Mouse (Mus musculus) stomach, embryonic 15.5 days (tissue): ENCODE data around the gene Bace2. TPM values are rescaled to one million over a fixed set of nuclear protein-coding genes. Genes with fewer than 3 reads are reported as not detected.

Source experiments
- ATAC-seq: fragments of 200-750 bp; cut with Nextera tagmentation; 2 replicates; pipeline ENCODE4 v1.8.0; 2017; ENCODE audit warnings: low read depth, moderate number of reproducible peaks, moderate TSS enrichment; ENCODE audit not compliant: insufficient read depth, low FRiP score
- H3K27ac ChIP-seq: fragments of 300-500 bp; sonication (generic); 2 replicates; pipeline ENCODE4 v1.5.1; 2015; ENCODE audit warnings: mild to moderate bottlenecking, inconsistent platforms
- H3K27me3 ChIP-seq: fragments of 300-500 bp; sonication (generic); replicated peaks from 2 replicates; pipeline ENCODE4 v1.6.1; 2015; ENCODE audit warnings: inconsistent platforms
- H3K36me3 ChIP-seq: fragments of 300-500 bp; sonication (generic); 2 replicates; pipeline ENCODE4 v1.6.1; 2015; ENCODE audit warnings: inconsistent platforms
- H3K4me1 ChIP-seq: fragments of 300-500 bp; sonication (generic); 2 replicates; pipeline ENCODE4 v1.6.1; 2015; ENCODE audit warnings: inconsistent platforms
- H3K4me2 ChIP-seq: fragments of 300-500 bp; sonication (generic); 2 replicates; pipeline ENCODE4 v1.6.1; 2015; ENCODE audit warnings: mild to moderate bottlenecking, inconsistent platforms
- H3K4me3 ChIP-seq: fragments of 300-500 bp; sonication (generic); replicated peaks from 2 replicates; pipeline ENCODE4 v1.5.1; 2015; ENCODE audit warnings: inconsistent platforms
- H3K9ac ChIP-seq: fragments of 300-500 bp; sonication (generic); 2 replicates; pipeline ENCODE4 v1.6.1; 2015; ENCODE audit warnings: inconsistent platforms
- H3K9me3 ChIP-seq: fragments of 300-500 bp; sonication (generic); 2 replicates; pipeline ENCODE4 v1.6.1; 2016; ENCODE audit warnings: inconsistent platforms
- WGBS: fragments of 180-500 bp; shearing (Covaris S2); methylation state at CpG from one replicate; pipeline ENCODE4 v1.1.7; 2015; 5-methylcytosine and 5-hydroxymethylcytosine counted together
- polyA plus RNA-seq: library from polyadenylated mRNA; unstranded; fragments of >200 nt; fragmentation: Nextera tagmentation; extraction: Ambion mirVana; gene quantifications from 2 replicates; pipeline ENCODE4 v1.2.1, GENCODE M21; 2015

Bace2 gene
- 74.5 and 81.4 TPM in 2 replicates for polyA plus RNA-seq

DNA sequence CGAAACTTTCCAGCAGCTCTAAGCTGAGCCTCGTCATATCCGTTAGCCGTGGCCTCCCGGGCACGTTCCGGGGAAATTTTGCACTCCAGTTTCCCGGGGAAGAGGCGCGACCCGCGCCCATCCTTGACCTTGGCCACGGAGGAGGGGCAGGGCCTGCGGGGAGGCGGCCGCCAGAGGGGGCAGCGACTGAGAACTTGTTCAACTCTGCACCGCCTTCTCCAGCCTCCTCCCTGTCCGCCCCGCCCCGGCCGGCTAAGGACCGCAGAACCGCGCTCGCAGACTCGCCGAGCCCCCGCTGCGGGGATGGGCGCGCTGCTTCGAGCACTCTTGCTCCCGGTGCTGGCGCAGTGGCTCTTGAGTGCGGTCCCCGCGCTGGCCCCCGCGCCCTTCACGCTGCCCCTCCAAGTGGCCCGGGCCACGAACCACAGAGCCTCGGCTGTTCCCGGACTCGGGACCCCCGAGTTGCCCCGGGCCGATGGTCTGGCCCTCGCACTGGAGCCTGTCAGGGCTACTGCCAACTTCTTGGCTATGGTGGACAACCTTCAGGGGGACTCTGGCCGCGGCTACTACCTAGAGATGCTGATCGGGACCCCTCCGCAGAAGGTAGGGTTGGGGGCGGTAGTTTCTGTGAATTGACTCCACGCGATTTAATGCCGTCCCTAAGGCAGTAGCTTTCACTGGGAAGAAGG is at the start of gene Bace2:
Bace2 (plus strand) TSS at position 244 of the 689 bp plus-strand sequence.
- Histone ChIP-seq H3K36me3 (no peaks in the 10 kb centered on the region), H3K27ac (peak within 1 kb of the TSS; percentile 51), H3K9me3 (no peaks in the 10 kb centered on the region), H3K9ac (peak within 1 kb of the TSS; percentile 43; the same call in 1 of the 2 replicates), H3K4me1 (0 out of 2 replicates have a peak, but pooled peaks cover 7% of the 10 kb centered on the region), H3K27me3 (no peaks in the 10 kb centered on the region), H3K4me2 (peak within 1 kb of the TSS; percentile 99), H3K4me3 (peak within 1 kb of the TSS; percentile 61)
- peak; percentile 85 for ATAC-seq
- WGBS, result under 1% methylated on average over 58 of the region's 58 CpGs

DNA sequence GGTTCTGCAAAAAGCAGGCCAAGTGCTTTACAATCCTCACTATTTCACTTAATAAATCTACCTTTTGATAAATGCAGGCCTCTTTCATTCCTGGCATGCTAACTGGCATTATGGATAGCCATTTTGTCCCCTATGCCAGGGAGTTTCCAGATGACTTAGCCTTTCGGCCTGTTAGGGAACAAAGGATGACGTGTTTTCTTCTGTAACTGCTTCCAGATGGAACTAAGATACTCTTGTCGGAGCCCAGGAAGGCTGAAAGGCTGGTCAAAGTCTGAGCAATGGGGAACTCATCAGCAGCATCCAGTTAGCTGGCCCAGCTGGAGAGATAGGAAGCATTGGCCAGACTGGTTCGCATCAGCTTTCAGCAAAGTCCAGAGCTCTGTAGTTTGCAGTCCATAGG is 48.9 kb upstream of the Bace2 start:
- no peaks in the 10 kb centered on the region for H3K9me3 ChIP-seq
- H3K4me1 ChIP-seq, result no peaks in the 10 kb centered on the region
- H3K27ac ChIP-seq, result no peak overlapping the region
- H3K4me3 ChIP-seq, result no peak overlapping the region
- no peaks in the 10 kb centered on the region for H3K36me3 ChIP-seq
- no peak for ATAC-seq
- no peak overlapping the region for H3K9ac ChIP-seq
- no peaks in the 10 kb centered on the region for H3K27me3 ChIP-seq
- H3K4me2 ChIP-seq, result no peak overlapping the region
- WGBS, result 66% methylated on average over 4 of the region's 4 CpGs

DNA sequence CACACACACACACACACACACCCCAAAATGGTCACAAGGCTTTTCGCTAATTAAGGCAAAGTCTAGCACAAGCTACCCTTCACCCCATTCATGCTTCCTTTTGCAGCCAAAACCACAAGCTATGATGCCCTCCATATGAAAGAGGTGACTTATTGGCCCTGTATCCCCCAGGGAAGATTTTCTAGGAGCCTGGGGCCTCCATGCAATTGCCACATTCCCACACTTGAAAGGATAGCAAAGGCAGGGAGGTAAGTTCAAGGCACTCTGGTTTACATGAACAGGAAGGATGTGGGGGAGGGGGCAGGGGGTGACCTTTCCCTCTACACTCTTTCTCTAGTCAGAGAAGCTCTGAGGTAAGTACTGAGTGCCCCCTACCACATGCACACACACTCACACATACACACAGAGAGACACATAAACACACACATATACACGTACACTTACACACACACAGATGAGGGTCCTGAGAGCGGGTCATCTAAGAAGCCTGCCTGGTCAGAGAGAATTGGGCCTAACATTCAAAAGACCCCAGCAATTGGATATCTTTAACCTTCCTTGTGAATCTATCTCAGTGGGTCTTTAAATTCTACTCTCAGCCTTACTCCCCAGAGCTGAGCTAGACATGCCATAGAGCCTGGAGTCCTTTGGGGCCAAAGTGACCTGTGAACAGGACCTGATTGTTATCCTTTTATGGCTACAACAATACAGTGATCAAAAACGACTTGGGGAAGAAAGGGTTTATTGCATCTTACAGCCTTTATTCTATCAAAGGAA is 46.6 kb upstream of the Bace2 start:
- H3K9ac ChIP-seq, result no peak overlapping the region
- no peak for ATAC-seq
- whole genome bisulfite sequencing, result 63% methylated on average over 4 of the region's 4 CpGs

DNA sequence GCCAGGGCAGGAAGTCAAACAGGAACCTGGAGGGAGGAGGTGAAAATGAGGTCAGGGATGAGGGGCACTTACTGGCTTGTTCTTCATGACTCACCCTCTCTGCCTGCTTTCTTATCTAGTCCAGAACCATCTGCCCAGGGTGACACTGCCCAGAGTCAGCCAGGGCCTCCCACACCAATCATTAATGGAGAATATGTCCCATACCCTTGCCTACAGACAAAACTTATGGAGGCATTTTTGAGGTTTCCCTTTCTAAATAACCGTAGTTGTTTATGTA is 46.0 kb upstream of the Bace2 start:
- H3K4me1 ChIP-seq, result peaks cover 5% of the 10 kb centered on the region; the same call in 1 of the 2 replicates
- no peaks in the 10 kb centered on the region for H3K9me3 ChIP-seq
- no peak overlapping the region for H3K4me2 ChIP-seq
- ATAC-seq, result 0 out of 2 replicates have a peak, but pooled peaks have one; percentile 50
- H3K27me3 ChIP-seq, result no peaks in the 10 kb centered on the region
- WGBS, result 45% methylated on average over 1 of the region's 1 CpGs
- no peak overlapping the region for H3K27ac ChIP-seq
- H3K36me3 ChIP-seq, result no peaks in the 10 kb centered on the region
- no peak overlapping the region for H3K9ac ChIP-seq
- H3K4me3 ChIP-seq, result no peak overlapping the region

More for the DNA sequence above, 46.6 kb upstream of the Bace2 start:
- Histone ChIP-seq H3K36me3 (no peaks in the 10 kb centered on the region), H3K4me2 (no peak overlapping the region), H3K9me3 (no peaks in the 10 kb centered on the region), H3K4me1 (peaks cover 5% of the 10 kb centered on the region; the same call in 1 of the 2 replicates), H3K27ac (no peak overlapping the region), H3K4me3 (no peak overlapping the region), H3K27me3 (no peaks in the 10 kb centered on the region)

DNA sequence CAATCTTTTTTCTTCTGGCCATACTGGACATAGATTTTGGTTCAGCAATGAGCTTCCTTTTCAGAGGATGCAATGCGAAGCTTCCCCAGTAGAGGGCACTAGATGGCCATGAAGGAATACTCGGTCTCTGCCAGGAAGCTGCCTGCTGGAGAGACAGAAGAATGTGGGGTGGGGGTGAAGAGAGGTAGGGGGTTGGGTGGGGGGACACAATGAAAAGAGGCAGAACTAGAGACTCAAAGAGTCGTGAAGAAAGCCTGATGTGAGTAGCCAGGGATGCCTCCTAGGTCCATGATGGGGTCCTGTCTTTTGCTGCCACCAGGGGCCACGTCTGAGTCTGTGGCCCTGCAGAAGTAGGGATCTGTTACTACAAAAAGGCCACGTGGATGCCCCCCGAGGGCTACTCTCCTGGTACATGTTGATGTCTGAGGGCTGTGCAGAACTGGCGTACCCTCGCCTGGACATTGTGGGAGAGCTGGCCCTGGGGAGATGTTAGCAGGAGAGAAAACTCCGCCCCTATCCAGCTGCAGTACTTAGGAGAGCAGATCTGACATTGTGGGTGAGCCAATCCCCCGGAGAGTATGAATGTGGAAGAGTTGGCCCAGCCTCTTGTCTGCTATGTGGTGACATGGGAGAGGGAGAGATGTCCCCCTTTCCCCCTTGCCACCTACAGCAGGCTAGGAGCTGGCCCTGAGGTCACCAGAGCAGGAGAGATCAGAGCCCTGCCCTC is 43.4 kb upstream of the Bace2 start:
- 0 out of 2 replicates have a peak, but pooled peaks have one; percentile 20 for ATAC-seq
- Histone ChIP-seq H3K4me3 (no peak overlapping the region), H3K27me3 (no peaks in the 10 kb centered on the region), H3K4me1 (peaks cover 5% of the 10 kb centered on the region; the same call in 1 of the 2 replicates), H3K4me2 (no peak overlapping the region), H3K9me3 (no peaks in the 10 kb centered on the region), H3K36me3 (no peaks in the 10 kb centered on the region), H3K27ac (no peak overlapping the region), H3K9ac (no peak overlapping the region)
- 25% methylated on average over 10 of the region's 10 CpGs for WGBS

DNA sequence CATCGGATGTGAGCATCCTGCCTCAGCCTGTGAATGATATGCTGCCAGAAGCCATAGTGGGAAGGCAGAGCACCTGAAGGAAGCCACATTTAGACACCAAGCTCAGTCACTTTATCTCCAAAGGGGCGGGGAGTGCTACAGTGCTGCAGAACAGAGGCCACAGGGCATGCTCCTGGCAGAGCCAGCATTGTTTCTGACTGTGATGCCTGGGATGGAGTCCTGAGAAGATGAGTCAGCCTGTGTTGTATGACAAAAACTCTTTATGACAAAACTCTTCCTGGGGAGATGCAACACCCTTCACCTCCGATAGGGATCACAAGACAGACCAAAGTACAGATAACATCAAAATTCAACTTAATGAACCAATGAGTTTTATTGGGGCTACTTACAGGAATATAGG is 35.0 kb upstream of the Bace2 start:
- WGBS, result 77% methylated on average over 3 of the region's 3 CpGs
- H3K4me3 ChIP-seq, result no peak overlapping the region
- H3K36me3 ChIP-seq, result no peaks in the 10 kb centered on the region
- ATAC-seq, result no peak
- no peaks in the 10 kb centered on the region for H3K27me3 ChIP-seq
- H3K4me1 ChIP-seq, result no peaks in the 10 kb centered on the region
- no peak overlapping the region for H3K9ac ChIP-seq
- no peak overlapping the region for H3K27ac ChIP-seq
- no peak overlapping the region for H3K4me2 ChIP-seq
- H3K9me3 ChIP-seq, result no peaks in the 10 kb centered on the region

DNA sequence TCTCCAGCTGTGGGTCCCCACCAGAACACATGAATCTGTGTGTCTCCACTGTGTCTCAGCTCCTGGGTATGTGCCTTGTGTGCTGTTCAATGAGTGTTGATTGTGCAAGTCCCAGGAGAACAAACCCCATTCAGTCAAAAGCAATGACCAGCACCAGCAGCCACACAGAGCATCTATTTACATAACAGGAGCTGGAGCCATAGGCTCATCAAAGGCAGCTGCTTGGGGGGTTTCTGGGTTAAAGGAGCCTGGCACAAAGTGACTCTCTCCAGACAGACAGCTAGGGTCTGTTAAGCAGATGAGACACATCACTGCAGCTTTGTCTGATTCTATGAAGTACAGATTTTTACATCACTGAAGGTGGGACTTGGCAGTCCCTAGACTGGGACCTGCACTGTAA is 33.9 kb upstream of the Bace2 start:
- Histone ChIP-seq H3K9me3 (no peaks in the 10 kb centered on the region), H3K27me3 (no peaks in the 10 kb centered on the region), H3K4me2 (no peak overlapping the region), H3K4me3 (no peak overlapping the region), H3K36me3 (no peaks in the 10 kb centered on the region), H3K4me1 (no peaks in the 10 kb centered on the region), H3K9ac (no peak overlapping the region), H3K27ac (no peak overlapping the region)
- no peak for ATAC-seq

DNA sequence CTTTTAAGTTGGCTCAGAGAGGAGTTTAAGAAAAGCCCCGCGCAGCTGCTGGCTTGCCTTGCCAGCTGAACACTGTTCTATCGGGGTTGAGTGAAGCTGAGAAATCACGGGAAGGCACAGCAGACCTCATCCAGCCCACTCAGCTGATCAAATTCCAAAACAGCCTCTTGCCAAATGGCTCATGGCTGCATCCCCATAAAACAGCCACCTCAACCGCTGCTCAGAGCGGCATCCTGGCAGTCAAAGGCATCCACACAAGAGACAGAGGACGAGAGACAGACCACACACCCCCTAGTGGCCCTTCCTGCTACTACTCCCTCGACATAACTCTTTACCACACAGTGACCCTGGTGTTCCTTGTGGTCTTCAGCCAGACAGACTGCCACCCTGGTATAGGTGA is 30.6 kb upstream of the Bace2 start:
- 35% methylated on average over 8 of the region's 8 CpGs for WGBS
- Histone ChIP-seq H3K4me3 (no peak overlapping the region), H3K27ac (no peak overlapping the region), H3K4me1 (no peaks in the 10 kb centered on the region), H3K4me2 (no peak overlapping the region), H3K27me3 (no peaks in the 10 kb centered on the region), H3K9ac (no peak overlapping the region), H3K9me3 (no peaks in the 10 kb centered on the region), H3K36me3 (no peaks in the 10 kb centered on the region)
- no peak for ATAC-seq

DNA sequence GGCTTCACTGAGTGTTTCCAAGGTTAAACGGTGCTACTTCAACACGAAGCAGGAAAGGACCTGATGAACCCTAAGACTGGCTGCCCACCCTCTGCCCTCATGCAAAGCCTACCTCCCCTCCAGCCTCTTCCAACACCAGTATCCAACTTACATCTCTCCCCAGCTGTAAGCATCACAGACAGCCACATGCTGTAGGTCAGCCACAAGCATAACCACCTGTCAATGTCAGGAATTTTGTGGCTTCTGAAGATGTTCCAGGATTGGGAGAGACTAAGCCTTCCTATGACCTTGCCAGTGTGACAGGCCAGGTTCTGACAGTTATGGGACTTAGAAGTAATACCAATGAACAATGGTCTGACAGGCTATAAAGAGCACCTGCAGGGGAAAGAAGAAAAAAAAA is 27.9 kb upstream of the Bace2 start:
- Histone ChIP-seq H3K9ac (no peak overlapping the region), H3K27ac (no peak overlapping the region), H3K4me3 (no peak overlapping the region), H3K9me3 (no peaks in the 10 kb centered on the region), H3K27me3 (no peaks in the 10 kb centered on the region), H3K4me2 (no peak overlapping the region), H3K36me3 (no peaks in the 10 kb centered on the region), H3K4me1 (no peaks in the 10 kb centered on the region)
- WGBS, result 74% methylated on average over 2 of the region's 2 CpGs
- ATAC-seq, result no peak

DNA sequence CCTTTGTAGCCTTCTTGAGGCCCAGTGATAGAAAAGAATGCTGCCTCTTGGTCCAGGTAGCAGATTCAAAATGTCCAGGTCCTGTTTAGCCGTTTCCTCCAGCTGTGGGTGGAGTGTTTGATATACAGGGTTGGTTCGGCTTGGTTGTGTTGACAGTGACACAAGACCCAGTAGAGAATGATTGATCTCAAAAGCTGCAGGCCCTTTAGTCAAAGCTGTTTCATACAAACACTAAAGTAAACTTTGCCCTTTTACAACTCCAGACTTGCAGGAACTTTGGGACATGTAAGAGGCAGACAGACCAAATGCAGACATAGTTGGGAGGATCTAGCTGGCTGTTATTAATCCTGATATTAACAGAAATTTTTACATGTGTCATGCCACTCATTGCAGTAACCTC is 3.5 kb upstream of the Bace2 start:
- no peak for ATAC-seq
- H3K27ac ChIP-seq, result no peak overlapping the region; the same call in 1 of the 2 replicates
- H3K9me3 ChIP-seq, result no peaks in the 10 kb centered on the region
- no peaks in the 10 kb centered on the region for H3K36me3 ChIP-seq
- H3K9ac ChIP-seq, result no peak overlapping the region
- no peaks in the 10 kb centered on the region for H3K27me3 ChIP-seq
- 35% methylated on average over 2 of the region's 2 CpGs for WGBS
- H3K4me1 ChIP-seq, result 0 out of 2 replicates have a peak, but pooled peaks cover 7% of the 10 kb centered on the region
- H3K4me2 ChIP-seq, result no peak overlapping the region
- no peak overlapping the region for H3K4me3 ChIP-seq

DNA sequence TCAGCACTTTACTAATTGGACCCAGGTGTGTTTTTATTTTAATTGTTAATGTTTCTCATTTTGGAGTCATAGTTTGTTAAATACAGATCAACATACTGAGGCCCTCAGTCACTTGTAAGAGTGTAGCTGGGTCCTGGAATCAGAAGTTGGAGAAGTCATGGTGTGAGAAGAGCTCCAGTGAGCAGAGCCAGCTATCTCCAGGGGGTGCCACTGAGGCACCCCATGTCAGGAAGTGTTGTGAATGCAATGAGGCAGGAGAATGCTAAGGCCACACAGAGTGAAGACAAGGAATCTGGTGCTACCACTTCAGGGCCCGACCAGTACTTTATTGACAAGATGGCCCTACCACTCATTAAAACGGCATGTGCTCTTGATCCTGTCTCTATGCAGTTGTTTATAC is 1.9 kb upstream of the Bace2 start:
- H3K9ac ChIP-seq, result no peak overlapping the region
- no peaks in the 10 kb centered on the region for H3K9me3 ChIP-seq
- no peaks in the 10 kb centered on the region for H3K36me3 ChIP-seq
- no peak overlapping the region for H3K27ac ChIP-seq
- 49% methylated on average over 2 of the region's 2 CpGs for WGBS
- no peaks in the 10 kb centered on the region for H3K27me3 ChIP-seq
- H3K4me1 ChIP-seq, result 0 out of 2 replicates have a peak, but pooled peaks cover 7% of the 10 kb centered on the region
- H3K4me3 ChIP-seq, result no peak overlapping the region
- H3K4me2 ChIP-seq, result no peak overlapping the region
- no peak for ATAC-seq
